Mouse (Mus musculus): Measurements from ENCODE around the gene Dlec1. TPM values are rescaled to one million over a fixed set of nuclear protein-coding genes. Genes with fewer than 3 reads are reported as not detected.
A peak's percentile ranks its signal among the peaks of the same experiment; 100 is the strongest.

Dlec1 gene
- polyA plus RNA-seq, 1 experiment: 0.16 TPM

- 86% methylated on average over 8 of the region's 8 CpGs for WGBS
- Histone ChIP-seq H3K4me3 (ENCODE audit: low read depth, low read length) (no peak overlapping the region), H3K36me3 (ENCODE audit: control insufficient read depth, insufficient read depth, low read length) (peaks cover 5% of the 10 kb centered on the region; the same call in 1 of the 2 replicates), H3K4me1 (ENCODE audit: control insufficient read depth, insufficient read depth, insufficient read length, low read length) (peaks cover 43% of the 10 kb centered on the region), H3K27me3 (ENCODE audit: control insufficient read depth, insufficient read depth, low read length) (no peaks in the 10 kb centered on the region), H3K27ac (ENCODE audit: insufficient read depth, low read depth, low read length) (no peak overlapping the region)
- TF ChIP-seq POLR2A (IDR thresholded peaks at IDR 0.05; ENCODE audit: low read depth, low read length) (no peak), CTCF (IDR thresholded peaks at IDR 0.05; ENCODE audit: extremely low read depth, insufficient read length, insufficient replicate concordance, low read depth, low read length) (no peak)
These were observed 20.2 kb upstream of the Dlec1 start for GRCm38 (mm10) chr9:119082039-119082438.

- no peak overlapping the region for H3K27ac ChIP-seq (ENCODE audit: insufficient read depth, low read depth, low read length)
- 74% methylated on average over 7 of the region's 7 CpGs for WGBS
- peaks cover 47% of the 10 kb centered on the region for H3K4me1 ChIP-seq (ENCODE audit: control insufficient read depth, insufficient read depth, insufficient read length, low read length)
- peaks cover 5% of the 10 kb centered on the region; the same call in 1 of the 2 replicates for H3K36me3 ChIP-seq (ENCODE audit: control insufficient read depth, insufficient read depth, low read length)
- no peak for TF ChIP-seq CTCF (IDR thresholded peaks at IDR 0.05; ENCODE audit: extremely low read depth, insufficient read length, insufficient replicate concordance, low read depth, low read length)
- no peak for TF ChIP-seq POLR2A (IDR thresholded peaks at IDR 0.05; ENCODE audit: low read depth, low read length)
- H3K27me3 ChIP-seq (ENCODE audit: control insufficient read depth, insufficient read depth, low read length): no peaks in the 10 kb centered on the region
- H3K4me3 ChIP-seq (ENCODE audit: low read depth, low read length): no peak overlapping the region
These were observed 19.4 kb upstream of the Dlec1 start for GRCm38 (mm10) chr9:119082656-119083430.

- Histone ChIP-seq H3K36me3 (ENCODE audit: control insufficient read depth, insufficient read depth, low read length) (peaks cover 5% of the 10 kb centered on the region; the same call in 1 of the 2 replicates), H3K27me3 (ENCODE audit: control insufficient read depth, insufficient read depth, low read length) (no peaks in the 10 kb centered on the region), H3K27ac (ENCODE audit: insufficient read depth, low read depth, low read length) (peak overlapping the region; percentile 86), H3K4me1 (ENCODE audit: control insufficient read depth, insufficient read depth, insufficient read length, low read length) (peaks cover 47% of the 10 kb centered on the region), H3K4me3 (ENCODE audit: low read depth, low read length) (peak overlapping the region; percentile 31; the same call in 1 of the 2 replicates)
- WGBS: 30% methylated on average over 10 of the region's 10 CpGs
- TF ChIP-seq CTCF (IDR thresholded peaks at IDR 0.05; ENCODE audit: extremely low read depth, insufficient read length, insufficient replicate concordance, low read depth, low read length) (no peak), POLR2A (IDR thresholded peaks at IDR 0.05; ENCODE audit: low read depth, low read length) (peak; percentile 49; the same call in 1 of the 2 replicates)
These were observed 18.3 kb upstream of the Dlec1 start for GRCm38 (mm10) chr9:119083966-119084365.

GRCm38 (mm10) chr9:119086451-119086850 is 15.8 kb upstream of the Dlec1 start:
- Histone ChIP-seq H3K36me3 (ENCODE audit: control insufficient read depth, insufficient read depth, low read length) (no peaks in the 10 kb centered on the region), H3K4me3 (ENCODE audit: low read depth, low read length) (peak overlapping the region; percentile 3; the same call in 1 of the 2 replicates), H3K4me1 (ENCODE audit: control insufficient read depth, insufficient read depth, insufficient read length, low read length) (peaks cover 28% of the 10 kb centered on the region), H3K27me3 (ENCODE audit: control insufficient read depth, insufficient read depth, low read length) (no peaks in the 10 kb centered on the region), H3K27ac (ENCODE audit: insufficient read depth, low read depth, low read length) (no peak overlapping the region)
- TF ChIP-seq POLR2A (IDR thresholded peaks at IDR 0.05; ENCODE audit: low read depth, low read length): no peak
- TF ChIP-seq CTCF (IDR thresholded peaks at IDR 0.05; ENCODE audit: extremely low read depth, insufficient read length, insufficient replicate concordance, low read depth, low read length): no peak
- 90% methylated on average over 1 of the region's 1 CpGs for WGBS

GRCm38 (mm10) chr9:119087309-119087708 is 15.0 kb upstream of the Dlec1 start:
- H3K4me3 ChIP-seq (ENCODE audit: low read depth, low read length): peak overlapping the region; percentile 70
- 71% methylated on average over 5 of the region's 5 CpGs for WGBS
- TF ChIP-seq POLR2A (IDR thresholded peaks at IDR 0.05; ENCODE audit: low read depth, low read length): no peak
- TF ChIP-seq CTCF (IDR thresholded peaks at IDR 0.05; ENCODE audit: extremely low read depth, insufficient read length, insufficient replicate concordance, low read depth, low read length): no peak
- peaks cover 31% of the 10 kb centered on the region for H3K4me1 ChIP-seq (ENCODE audit: control insufficient read depth, insufficient read depth, insufficient read length, low read length)
- peaks cover 4% of the 10 kb centered on the region; the same call in 1 of the 2 replicates for H3K27me3 ChIP-seq (ENCODE audit: control insufficient read depth, insufficient read depth, low read length)
- 0 out of 2 replicates have a peak overlapping the region, but pooled peaks have one; percentile 39 for H3K27ac ChIP-seq (ENCODE audit: insufficient read depth, low read depth, low read length)
- no peaks in the 10 kb centered on the region for H3K36me3 ChIP-seq (ENCODE audit: control insufficient read depth, insufficient read depth, low read length)

GRCm38 (mm10) chr9:119088148-119088801 is 14.0 kb upstream of the Dlec1 start:
- peaks cover 10% of the 10 kb centered on the region for H3K27me3 ChIP-seq (ENCODE audit: control insufficient read depth, insufficient read depth, low read length)
- 1% methylated on average over 24 of the region's 24 CpGs for WGBS
- peak overlapping the region; percentile 89 for H3K27ac ChIP-seq (ENCODE audit: insufficient read depth, low read depth, low read length)
- peak overlapping the region; percentile 70 for H3K4me3 ChIP-seq (ENCODE audit: low read depth, low read length)
- peaks cover 29% of the 10 kb centered on the region for H3K4me1 ChIP-seq (ENCODE audit: control insufficient read depth, insufficient read depth, insufficient read length, low read length)
- TF ChIP-seq CTCF (IDR thresholded peaks at IDR 0.05; ENCODE audit: extremely low read depth, insufficient read length, insufficient replicate concordance, low read depth, low read length): no peak
- peak; percentile 90 for TF ChIP-seq POLR2A (IDR thresholded peaks at IDR 0.05; ENCODE audit: low read depth, low read length)
- no peaks in the 10 kb centered on the region for H3K36me3 ChIP-seq (ENCODE audit: control insufficient read depth, insufficient read depth, low read length)

GRCm38 (mm10) chr9:119089437-119089836 is 12.8 kb upstream of the Dlec1 start:
- no peak for TF ChIP-seq POLR2A (IDR thresholded peaks at IDR 0.05; ENCODE audit: low read depth, low read length)
- no peak for TF ChIP-seq CTCF (IDR thresholded peaks at IDR 0.05; ENCODE audit: extremely low read depth, insufficient read length, insufficient replicate concordance, low read depth, low read length)
- 83% methylated on average over 7 of the region's 7 CpGs for WGBS

More at GRCm38 (mm10) chr9:119089437-119089836, 12.8 kb upstream of the Dlec1 start:
- peaks cover 27% of the 10 kb centered on the region for H3K4me1 ChIP-seq (ENCODE audit: control insufficient read depth, insufficient read depth, insufficient read length, low read length)
- no peak overlapping the region for H3K4me3 ChIP-seq (ENCODE audit: low read depth, low read length)
- H3K36me3 ChIP-seq (ENCODE audit: control insufficient read depth, insufficient read depth, low read length): no peaks in the 10 kb centered on the region
- no peak overlapping the region for H3K27ac ChIP-seq (ENCODE audit: insufficient read depth, low read depth, low read length)
- peaks cover 17% of the 10 kb centered on the region for H3K27me3 ChIP-seq (ENCODE audit: control insufficient read depth, insufficient read depth, low read length)

All from small intestine, adult 2 months (tissue).